Mouse (Mus musculus) hindbrain, postnatal 0 days (tissue): ENCODE results near the gene Tcp10a. TPM values are rescaled to one million over a fixed set of nuclear protein-coding genes. Genes with fewer than 3 reads are reported as not detected.
"Not testable (repeated sequence)": the region's sequence is repeated elsewhere in the genome, so short reads cannot be mapped to it uniquely, and the experiment has no call there.

Experiments
- ATAC-seq: fragments of 200-750 bp; cut with Nextera tagmentation; 2 replicates; pipeline ENCODE4 v1.8.0; 2017; ENCODE audit warnings: mild to moderate bottlenecking, moderate TSS enrichment, moderate library complexity
- DNase-seq: peaks from one replicate; pipeline ENCODE4 v3.0.0-alpha.2; 2015; ENCODE audit warnings: low spot score
- H3K27ac ChIP-seq: fragments of 300-500 bp; sonication (generic); 2 replicates; pipeline ENCODE4 v1.5.1; 2014; ENCODE audit warnings: mild to moderate bottlenecking
- H3K27me3 ChIP-seq: fragments of 300-500 bp; sonication (generic); 2 replicates; pipeline ENCODE4 v1.6.1; 2014; ENCODE audit warnings: low read length, mixed read lengths; ENCODE audit not compliant: insufficient read depth
- H3K36me3 ChIP-seq: fragments of 300-500 bp; sonication (generic); 2 replicates; pipeline ENCODE4 v1.6.1; 2014; ENCODE audit warnings: low read length, mixed read lengths; ENCODE audit not compliant: insufficient read depth
- H3K4me1 ChIP-seq: fragments of 300-500 bp; sonication (generic); 2 replicates; pipeline ENCODE4 v1.6.1; 2014; ENCODE audit warnings: antibody characterized with exemption, low read length, mixed read lengths; ENCODE audit not compliant: insufficient read depth
- H3K4me2 ChIP-seq: fragments of 300-500 bp; sonication (generic); 2 replicates; pipeline ENCODE4 v1.6.1; 2014; ENCODE audit warnings: low read depth, mild to moderate bottlenecking, low read length, moderate library complexity, mixed read lengths
- H3K4me3 ChIP-seq: fragments of 300-500 bp; sonication (generic); 2 replicates; pipeline ENCODE4 v1.5.1; 2014; ENCODE audit warnings: low read length
- H3K9ac ChIP-seq: fragments of 300-500 bp; sonication (generic); replicated peaks from 2 replicates; pipeline ENCODE4 v1.6.1; 2014; ENCODE audit warnings: mild to moderate bottlenecking, low read length, moderate library complexity, mixed read lengths
- H3K9me3 ChIP-seq: fragments of 300-500 bp; sonication (generic); 2 replicates; pipeline ENCODE4 v1.6.1; 2016; ENCODE audit warnings: low read length, mixed read lengths
- WGBS: fragments of 180-500 bp; shearing (Covaris S2); extraction: QIAGEN DNeasy Blood & Tissue Kit; methylation state at CpG from one replicate; pipeline ENCODE4 v1.1.7; 2014; 5-methylcytosine and 5-hydroxymethylcytosine counted together
- polyA plus RNA-seq: library from polyadenylated mRNA; unstranded; fragments of >200 nt; fragmentation: Nextera tagmentation; extraction: Ambion mirVana; gene quantifications from 2 replicates; pipeline ENCODE4 v1.2.1, GENCODE M21; 2015
- total RNA-seq: library from RNA; depleted of rRNA; stranded (reverse); fragments of >200 nt; gene quantifications from 2 replicates; pipeline ENCODE4 v1.2.3, GENCODE M21; 2014

The Tcp10a gene
- total and polyA plus RNA-seq, 2 experiments from 2014 or later = 0.21 TPM; not detected in 1

GRCm38 (mm10) chr17:7382711-7383110 lies 58.3 kb downstream of the Tcp10a start:
- 92% methylated on average over 1 of the region's 3 CpGs for WGBS
- H3K9me3 ChIP-seq, H3K4me3 ChIP-seq, H3K4me1 ChIP-seq, H3K27me3 ChIP-seq, H3K4me2 ChIP-seq, H3K9ac ChIP-seq, H3K36me3 ChIP-seq, H3K27ac ChIP-seq, ATAC-seq, DNase-seq: not testable (repeated sequence)

GRCm38 (mm10) chr17:7383167-7384143 lies 59.0 kb downstream of the Tcp10a start:
- not testable (repeated sequence) for H3K4me3 ChIP-seq, H3K4me1 ChIP-seq, H3K36me3 ChIP-seq, H3K27me3 ChIP-seq, ATAC-seq, H3K9me3 ChIP-seq, H3K9ac ChIP-seq, H3K27ac ChIP-seq, H3K4me2 ChIP-seq, DNase-seq
- 77% methylated on average over 8 of the region's 13 CpGs for WGBS

GRCm38 (mm10) chr17:7385364-7385763 lies 60.9 kb downstream of the Tcp10a start, which contains the start of gene Unc93a2:
TSS of gene Unc93a2 (minus strand) at chr17:7385464.
- not testable (repeated sequence) for DNase-seq, H3K27ac ChIP-seq, ATAC-seq, H3K27me3 ChIP-seq, H3K36me3 ChIP-seq, H3K9me3 ChIP-seq, H3K4me3 ChIP-seq, H3K9ac ChIP-seq, H3K4me2 ChIP-seq, H3K4me1 ChIP-seq
- WGBS = 74% methylated on average over 3 of the region's 3 CpGs

- 54% methylated on average over 8 of the region's 8 CpGs for WGBS
Observed at GRCm38 (mm10) chr17:7386016-7386415, 61.6 kb downstream of the Tcp10a start.

GRCm38 (mm10) chr17:7388341-7388957 lies 64.0 kb downstream of the Tcp10a start:
- not testable (repeated sequence) for DNase-seq, H3K36me3 ChIP-seq, H3K4me3 ChIP-seq, H3K9me3 ChIP-seq, H3K9ac ChIP-seq, H3K27ac ChIP-seq, H3K27me3 ChIP-seq, H3K4me1 ChIP-seq, H3K4me2 ChIP-seq
- peak; percentile 28; the same call in 1 of the 2 replicates for ATAC-seq
- WGBS = no CpG with 5 or more reads among the region's 2 CpGs

More at GRCm38 (mm10) chr17:7386016-7386415, 61.6 kb downstream of the Tcp10a start:
- H3K9ac ChIP-seq, H3K27me3 ChIP-seq, ATAC-seq, H3K9me3 ChIP-seq, H3K27ac ChIP-seq, H3K36me3 ChIP-seq, H3K4me3 ChIP-seq, H3K4me2 ChIP-seq, H3K4me1 ChIP-seq: not testable (repeated sequence)
- peak; percentile 65 for DNase-seq

GRCm38 (mm10) chr17:7388958-7389356 lies 64.5 kb downstream of the Tcp10a start:
- not testable (repeated sequence) for H3K9me3 ChIP-seq, H3K4me3 ChIP-seq, H3K36me3 ChIP-seq, H3K27ac ChIP-seq, H3K27me3 ChIP-seq, H3K4me1 ChIP-seq, H3K9ac ChIP-seq, H3K4me2 ChIP-seq
- DNase-seq = peak; percentile 43
- peak; percentile 71 for ATAC-seq
- WGBS = 57% methylated on average over 6 of the region's 8 CpGs

GRCm38 (mm10) chr17:7389898-7390297 lies 65.5 kb downstream of the Tcp10a start:
- H3K4me2 ChIP-seq, H3K27me3 ChIP-seq, H3K36me3 ChIP-seq, H3K27ac ChIP-seq, ATAC-seq, H3K4me3 ChIP-seq, H3K9me3 ChIP-seq, H3K9ac ChIP-seq, H3K4me1 ChIP-seq: not testable (repeated sequence)
- WGBS = 45% methylated on average over 7 of the region's 7 CpGs
- DNase-seq = peak; percentile 2

- H3K9ac ChIP-seq, H3K4me2 ChIP-seq, H3K27me3 ChIP-seq, H3K27ac ChIP-seq, ATAC-seq, H3K4me3 ChIP-seq, H3K36me3 ChIP-seq, H3K9me3 ChIP-seq, H3K4me1 ChIP-seq, DNase-seq: not testable (repeated sequence)
- WGBS = 87% methylated on average over 7 of the region's 7 CpGs
Observed at GRCm38 (mm10) chr17:7395116-7395515, 70.7 kb downstream of the Tcp10a start.
